ENCODE assay signal across 8 mouse cellular contexts in genomic region chr11:96978401-96979246, GRCm38 (mm10). TPM values are rescaled to one million over a fixed set of nuclear protein-coding genes. Genes with fewer than 3 reads are reported as not detected.
DNase-seq lines count a peak whose midpoint lies in the region; ATAC-seq and TF ChIP-seq lines count a peak whose summit lies in the region.

No protein-coding gene starts in this region.

- H3K27me3 ChIP-seq in neural tube, embryonic 11.5 days (ENCODE audit: control insufficient read depth, insufficient read depth, low read length): no peaks in the 10 kb centered on the region
- no peaks in the 10 kb centered on the region for H3K27me3 ChIP-seq in limb, embryonic 14.5 days (ENCODE audit: control insufficient read depth, insufficient read depth, low read length)
- no peaks in the 10 kb centered on the region for H3K27me3 ChIP-seq in stomach, postnatal 0 days (ENCODE audit: control insufficient read depth, insufficient read depth, low read length)

- H3K9me3 ChIP-seq in neural tube, embryonic 11.5 days (ENCODE audit: control insufficient read depth, low read length): no peaks in the 10 kb centered on the region
- H3K9me3 ChIP-seq in limb, embryonic 14.5 days (ENCODE audit: control insufficient read depth, low read length): no peaks in the 10 kb centered on the region
- H3K9me3 ChIP-seq in stomach, postnatal 0 days (ENCODE audit: control insufficient read depth, low read length): no peaks in the 10 kb centered on the region

- peak overlapping the region; percentile 24; the same call in 1 of the 2 replicates for H3K27ac ChIP-seq in neural tube, embryonic 11.5 days (ENCODE audit: low read depth, low read length)
- peak overlapping the region; percentile 76 for H3K27ac ChIP-seq in limb, embryonic 14.5 days (replicated peaks; ENCODE audit: low read depth, low read length)
- peak overlapping the region; percentile 81 for H3K27ac ChIP-seq in stomach, postnatal 0 days (replicated peaks)

- no peaks in the 10 kb centered on the region for H3K36me3 ChIP-seq in neural tube, embryonic 11.5 days (ENCODE audit: control insufficient read depth, insufficient read depth, low read length)
- H3K36me3 ChIP-seq in limb, embryonic 14.5 days (ENCODE audit: control insufficient read depth, insufficient read depth, low read length): no peaks in the 10 kb centered on the region
- H3K36me3 ChIP-seq in stomach, postnatal 0 days (ENCODE audit: control insufficient read depth, insufficient read depth, low read length): no peaks in the 10 kb centered on the region

- TF ChIP-seq POLR2A in limb, embryonic 14.5 days (IDR thresholded peaks at IDR 0.05; ENCODE audit: borderline replicate concordance, extremely low read depth, insufficient read depth, insufficient read length): no peak

- intact Hi-C loops in gastrocnemius, postnatal 14 days (cut with DNase I; ENCODE audit: low total_unique reads): no loop called here

- H3K4me1 ChIP-seq in neural tube, embryonic 11.5 days (ENCODE audit: control insufficient read depth, insufficient read depth, low read length): peaks cover 15% of the 10 kb centered on the region
- H3K4me1 ChIP-seq in limb, embryonic 14.5 days (ENCODE audit: control insufficient read depth, insufficient read depth, low read length): peaks cover 17% of the 10 kb centered on the region
- H3K4me1 ChIP-seq in stomach, postnatal 0 days (replicated peaks; ENCODE audit: control insufficient read depth, insufficient read depth): peaks cover 8% of the 10 kb centered on the region

- no peak for ATAC-seq in CD4-positive, CD25-positive, alpha-beta regulatory T cell, adult 4 months
- no peak for ATAC-seq in neural tube, embryonic 11.5 days (ENCODE audit: insufficient read depth, low FRiP score, low TSS enrichment)
- ATAC-seq in limb, embryonic 14.5 days (ENCODE audit: low FRiP score, low read depth): no peak
- ATAC-seq in stomach, postnatal 0 days (ENCODE audit: low FRiP score, low TSS enrichment): no peak
- no peak for ATAC-seq in granulocyte monocyte progenitor cell, adult 5-6 weeks (replicated peaks; ENCODE audit: poor library complexity, severe bottlenecking)

- 33% methylated on average over 17 of the region's 17 CpGs for whole genome bisulfite sequencing in neural tube, embryonic 11.5 days
- WGBS in limb, embryonic 14.5 days: 31% methylated on average over 17 of the region's 17 CpGs
- WGBS in stomach, postnatal 0 days: 25% methylated on average over 17 of the region's 17 CpGs

- DNase-seq in CD4-positive, CD25-positive, alpha-beta regulatory T cell, adult 2 months (ENCODE audit: low read depth, low spot score): peak; percentile 47
- DNase-seq in neural tube, embryonic 11.5 days (ENCODE audit: low spot score): no peak
- no peak for DNase-seq in neural tube, embryonic 10.5 days (ENCODE audit: extremely low spot score, low spot score)
- DNase-seq in limb, embryonic 14.5 days (ENCODE audit: low spot score): no peak
- DNase-seq in stomach, postnatal 0 days (ENCODE audit: low spot score): no peak
- DNase-seq in gastrocnemius, postnatal 14 days: no peak

- no peak for TF ChIP-seq CTCF in stomach, postnatal 0 days (IDR thresholded peaks at IDR 0.05; ENCODE audit: low read depth)

- no peak for TF ChIP-seq EP300 in stomach, postnatal 0 days (optimal IDR thresholded peaks at IDR 0.05)

- H3K4me3 ChIP-seq in neural tube, embryonic 11.5 days (ENCODE audit: low read depth, low read length): peak overlapping the region; percentile 89
- peak overlapping the region; percentile 83 for H3K4me3 ChIP-seq in limb, embryonic 14.5 days (replicated peaks; ENCODE audit: low read length)
- H3K4me3 ChIP-seq in stomach, postnatal 0 days (ENCODE audit: low read depth, low read length): peak overlapping the region; percentile 54

- H3K9ac ChIP-seq in neural tube, embryonic 11.5 days (ENCODE audit: low read length): peak overlapping the region; percentile 56
- peak overlapping the region; percentile 68 for H3K9ac ChIP-seq in limb, embryonic 14.5 days (ENCODE audit: low read depth, low read length, severe bottlenecking)
- peak overlapping the region; percentile 64 for H3K9ac ChIP-seq in stomach, postnatal 0 days (ENCODE audit: low read length)

- H3K4me2 ChIP-seq in neural tube, embryonic 11.5 days (ENCODE audit: low read depth): peak overlapping the region; percentile 81
- peak overlapping the region; percentile 93 for H3K4me2 ChIP-seq in limb, embryonic 14.5 days (replicated peaks; ENCODE audit: low read depth, low read length, severe bottlenecking)
- peak overlapping the region; percentile 64 for H3K4me2 ChIP-seq in stomach, postnatal 0 days (replicated peaks; ENCODE audit: low read depth)

RNA-seq across cellular contexts. Expression of gene Sp2, which starts 4.1 kb away (rescaled TPM):
- 10 to 100 TPM; 19.5 to 22.9 TPM for polyA plus RNA-seq in CD4-positive, CD25-positive, alpha-beta regulatory T cell, adult 4 months (2017; shearing (Covaris generic))
- 26.9 and 29.4 TPM in 2 replicates for polyA plus RNA-seq in neural tube, embryonic 11.5 days (2014; fragmentation: Nextera tagmentation; extraction: Ambion mirVana)
- polyA plus RNA-seq in limb, embryonic 14.5 days (2012; rRNA removed): 16.0 and 22.3 TPM in 2 replicates
- polyA plus RNA-seq in limb, embryonic 14.5 days (2014; fragmentation: Nextera tagmentation; extraction: Ambion mirVana): 17.1 and 18.7 TPM in 2 replicates
- 5.8 and 7.1 TPM in 2 replicates for polyA plus RNA-seq in stomach, postnatal 0 days (2015; fragmentation: Nextera tagmentation; extraction: Ambion mirVana)
- total RNA-seq in gastrocnemius, postnatal 14 days (2021): 10 to 100 TPM; 13.1 to 13.6 TPM
- total RNA-seq in granulocyte monocyte progenitor cell, adult 5-6 weeks (2014; fragmentation: Nextera tagmentation): 19.8 and 22.3 TPM in 2 replicates
- 2.2 and 2.8 TPM in 2 replicates for total RNA-seq in granulocyte monocyte progenitor cell, adult 5-6 weeks (2017)

RNA-seq across cellular contexts. Expression of gene Sp6, which starts 34.6 kb away (rescaled TPM):
- polyA plus RNA-seq in CD4-positive, CD25-positive, alpha-beta regulatory T cell, adult 4 months (2017; shearing (Covaris generic)): 1 to 10 TPM; 1.7 to 3.0 TPM
- polyA plus RNA-seq in neural tube, embryonic 11.5 days (2014; fragmentation: Nextera tagmentation; extraction: Ambion mirVana): 0.09 and 0.20 TPM in 2 replicates
- polyA plus RNA-seq in limb, embryonic 14.5 days (2012; rRNA removed): 4.8 and 5.6 TPM in 2 replicates
- 3.9 and 4.5 TPM in 2 replicates for polyA plus RNA-seq in limb, embryonic 14.5 days (2014; fragmentation: Nextera tagmentation; extraction: Ambion mirVana)
- polyA plus RNA-seq in stomach, postnatal 0 days (2015; fragmentation: Nextera tagmentation; extraction: Ambion mirVana): 21.2 and 22.0 TPM in 2 replicates
- under 1 TPM; 0.10 to 0.11 TPM for total RNA-seq in gastrocnemius, postnatal 14 days (2021)
- 0.26 and 0.37 TPM in 2 replicates for total RNA-seq in granulocyte monocyte progenitor cell, adult 5-6 weeks (2014; fragmentation: Nextera tagmentation)
- total RNA-seq in granulocyte monocyte progenitor cell, adult 5-6 weeks (2017): not detected in 2 replicates

RNA-seq across cellular contexts. Expression of gene Pnpo, which starts 34.8 kb away (rescaled TPM):
- 10 to 100 TPM; 28.5 to 48.5 TPM for polyA plus RNA-seq in CD4-positive, CD25-positive, alpha-beta regulatory T cell, adult 4 months (2017; shearing (Covaris generic))
- 24.0 and 26.2 TPM in 2 replicates for polyA plus RNA-seq in neural tube, embryonic 11.5 days (2014; fragmentation: Nextera tagmentation; extraction: Ambion mirVana)
- polyA plus RNA-seq in limb, embryonic 14.5 days (2012; rRNA removed): 13.9 and 15.4 TPM in 2 replicates
- polyA plus RNA-seq in limb, embryonic 14.5 days (2014; fragmentation: Nextera tagmentation; extraction: Ambion mirVana): 22.6 and 24.2 TPM in 2 replicates
- 56.7 and 57.1 TPM in 2 replicates for polyA plus RNA-seq in stomach, postnatal 0 days (2015; fragmentation: Nextera tagmentation; extraction: Ambion mirVana)
- 1 to 10 TPM; 8.5 to 9.5 TPM for total RNA-seq in gastrocnemius, postnatal 14 days (2021)
- total RNA-seq in granulocyte monocyte progenitor cell, adult 5-6 weeks (2014; fragmentation: Nextera tagmentation): 30.1 and 31.9 TPM in 2 replicates
- total RNA-seq in granulocyte monocyte progenitor cell, adult 5-6 weeks (2017): 35.0 and 42.1 TPM in 2 replicates

RNA-seq across cellular contexts. Expression of gene Prr15l, which starts 50.7 kb away (rescaled TPM):
- 1 to 10 TPM in 1 of 2 experiments, under 1 TPM in 1; 0.48 to 1.5 TPM for polyA plus RNA-seq in CD4-positive, CD25-positive, alpha-beta regulatory T cell, adult 4 months (2017; shearing (Covaris generic))
- polyA plus RNA-seq in neural tube, embryonic 11.5 days (2014; fragmentation: Nextera tagmentation; extraction: Ambion mirVana): 0.57 and 0.78 TPM in 2 replicates
- 0.47 and 1.2 TPM in 2 replicates for polyA plus RNA-seq in limb, embryonic 14.5 days (2012; rRNA removed)
- 3.3 and 3.7 TPM in 2 replicates for polyA plus RNA-seq in limb, embryonic 14.5 days (2014; fragmentation: Nextera tagmentation; extraction: Ambion mirVana)
- polyA plus RNA-seq in stomach, postnatal 0 days (2015; fragmentation: Nextera tagmentation; extraction: Ambion mirVana): 112 and 116 TPM in 2 replicates
- not detected for total RNA-seq in gastrocnemius, postnatal 14 days (2021)
- total RNA-seq in granulocyte monocyte progenitor cell, adult 5-6 weeks (2014; fragmentation: Nextera tagmentation): not detected in 2 replicates
- total RNA-seq in granulocyte monocyte progenitor cell, adult 5-6 weeks (2017): 0.67 TPM in 1 of 2 replicates, not detected in the other

RNA-seq across cellular contexts. Expression of gene Scrn2, which starts 51.1 kb away (rescaled TPM):
- polyA plus RNA-seq in CD4-positive, CD25-positive, alpha-beta regulatory T cell, adult 4 months (2017; shearing (Covaris generic)): 10 to 100 TPM in 1 of 2 experiments, 1 to 10 TPM in 1; 7.3 to 14.8 TPM
- polyA plus RNA-seq in neural tube, embryonic 11.5 days (2014; fragmentation: Nextera tagmentation; extraction: Ambion mirVana): 20.9 and 26.5 TPM in 2 replicates
- polyA plus RNA-seq in limb, embryonic 14.5 days (2012; rRNA removed): 23.3 and 29.0 TPM in 2 replicates
- 20.3 and 21.4 TPM in 2 replicates for polyA plus RNA-seq in limb, embryonic 14.5 days (2014; fragmentation: Nextera tagmentation; extraction: Ambion mirVana)
- 11.8 and 12.5 TPM in 2 replicates for polyA plus RNA-seq in stomach, postnatal 0 days (2015; fragmentation: Nextera tagmentation; extraction: Ambion mirVana)
- 10 to 100 TPM in 1 of 2 experiments, 1 to 10 TPM in 1; 8.9 to 10.4 TPM for total RNA-seq in gastrocnemius, postnatal 14 days (2021)
- total RNA-seq in granulocyte monocyte progenitor cell, adult 5-6 weeks (2014; fragmentation: Nextera tagmentation): 12.2 and 22.1 TPM in 2 replicates
- 22.0 and 30.0 TPM in 2 replicates for total RNA-seq in granulocyte monocyte progenitor cell, adult 5-6 weeks (2017)

Comparison
In these comparisons a context has a peak if more than half of its experiments do, and no peak if none do; other contexts are left out.
1. H3K27ac ChIP-seq: peak in every context shown above with its lines; median percentile 81 in stomach, postnatal 0 days; 76 in limb, embryonic 14.5 days; 24 in neural tube, embryonic 11.5 days.